Mouse (Mus musculus) neural tube, embryonic 13.5 days (tissue): Measurements from ENCODE around the gene Plekhh3. TPM values are rescaled to one million over a fixed set of nuclear protein-coding genes. Genes with fewer than 3 reads are reported as not detected.

ENCODE experiments used
- ATAC-seq: fragments of 200-750 bp; cut with Nextera tagmentation; 2 replicates; pipeline ENCODE4 v1.8.0; 2017; ENCODE audit warnings: low read depth, mild to moderate bottlenecking, moderate TSS enrichment, moderate library complexity
- H3K27ac ChIP-seq: fragments of 300-500 bp; sonication (generic); replicated peaks from 2 replicates; pipeline ENCODE4 v1.5.1; 2015; ENCODE audit warnings: moderate library complexity, mild to moderate bottlenecking, inconsistent platforms
- H3K27me3 ChIP-seq: fragments of 300-500 bp; sonication (generic); 2 replicates; pipeline ENCODE4 v1.6.1; 2015; ENCODE audit warnings: mild to moderate bottlenecking, inconsistent platforms
- H3K36me3 ChIP-seq: fragments of 300-500 bp; sonication (generic); 2 replicates; pipeline ENCODE4 v1.6.1; 2015; ENCODE audit warnings: mild to moderate bottlenecking, inconsistent platforms
- H3K4me1 ChIP-seq: fragments of 300-500 bp; sonication (generic); replicated peaks from 2 replicates; pipeline ENCODE4 v1.6.1; 2015; ENCODE audit warnings: inconsistent platforms
- H3K4me2 ChIP-seq: fragments of 300-500 bp; sonication (generic); 2 replicates; pipeline ENCODE4 v1.6.1; 2015; ENCODE audit warnings: inconsistent platforms, mild to moderate bottlenecking, moderate library complexity
- H3K4me3 ChIP-seq: fragments of 300-500 bp; sonication (generic); 2 replicates; pipeline ENCODE4 v1.5.1; 2015; ENCODE audit warnings: mild to moderate bottlenecking, inconsistent platforms
- H3K9ac ChIP-seq: fragments of 300-500 bp; sonication (generic); 2 replicates; pipeline ENCODE4 v1.6.1; 2015; ENCODE audit warnings: moderate library complexity, mild to moderate bottlenecking, inconsistent platforms
- H3K9me3 ChIP-seq: fragments of 300-500 bp; sonication (generic); 2 replicates; pipeline ENCODE4 v1.6.1; 2016; ENCODE audit warnings: inconsistent platforms
- WGBS: fragments of 180-500 bp; shearing (Covaris S2); methylation state at CpG from one replicate; pipeline ENCODE4 v1.1.7; 2015; 5-methylcytosine and 5-hydroxymethylcytosine counted together
- polyA plus RNA-seq: library from polyadenylated mRNA; unstranded; fragments of >200 nt; fragmentation: Nextera tagmentation; extraction: Ambion mirVana; gene quantifications from 2 replicates; pipeline ENCODE4 v1.2.1, GENCODE M21; 2015

Plekhh3 gene
- polyA plus RNA-seq, 1 experiment from 2014 or later = 13.0 TPM

DNA sequence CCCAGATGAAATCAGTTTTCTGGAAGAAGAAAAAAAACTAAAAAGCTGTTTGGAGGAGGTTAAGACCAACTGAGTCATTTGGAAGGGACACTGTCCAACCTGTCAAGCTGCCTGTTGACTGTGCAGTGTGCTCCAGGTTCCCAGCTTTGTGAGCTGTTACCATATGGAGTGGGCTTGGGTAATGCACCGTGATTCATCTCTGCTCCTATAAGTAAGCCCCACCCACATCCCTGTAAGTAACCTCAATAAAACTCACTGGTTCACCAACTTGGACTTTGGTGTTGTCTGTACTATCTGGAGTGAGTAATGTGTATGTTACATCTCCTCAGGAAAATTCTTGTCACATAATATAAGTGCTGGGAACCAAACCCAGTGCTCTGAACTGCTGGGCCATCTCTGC is 18.3 kb downstream of the Plekhh3 start:
- Histone ChIP-seq H3K4me2 (no peak overlapping the region), H3K4me3 (no peak overlapping the region), H3K27ac (no peak overlapping the region), H3K27me3 (peaks cover 3% of the 10 kb centered on the region), H3K9me3 (no peaks in the 10 kb centered on the region), H3K9ac (no peak overlapping the region), H3K4me1 (peaks cover 35% of the 10 kb centered on the region), H3K36me3 (no peaks in the 10 kb centered on the region)
- WGBS = 82% methylated on average over 1 of the region's 1 CpGs
- ATAC-seq = no peak

DNA sequence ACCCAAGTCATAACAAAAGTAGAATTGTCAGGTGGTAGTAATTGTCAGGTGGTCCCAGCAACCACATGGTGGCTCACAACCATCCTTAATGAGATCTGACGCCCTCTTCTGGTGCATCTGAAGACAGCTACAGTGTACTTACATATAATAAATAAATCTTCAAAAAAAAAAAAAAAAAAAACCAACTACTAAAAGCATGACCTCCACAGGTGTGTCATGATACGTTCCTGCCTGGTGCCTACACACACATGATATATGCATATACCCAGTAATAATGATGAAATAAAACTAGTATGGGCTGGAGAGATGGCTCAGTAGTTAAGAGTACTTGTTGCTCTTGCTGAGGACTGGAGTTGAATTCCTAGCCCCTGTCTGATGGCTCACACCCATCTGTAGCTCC is 20.1 kb downstream of the Plekhh3 start:
- ATAC-seq = no peak
- Histone ChIP-seq H3K36me3 (no peaks in the 10 kb centered on the region), H3K4me2 (no peak overlapping the region), H3K4me3 (no peak overlapping the region), H3K4me1 (peaks cover 36% of the 10 kb centered on the region), H3K27me3 (no peaks in the 10 kb centered on the region), H3K9me3 (no peaks in the 10 kb centered on the region), H3K9ac (no peak overlapping the region), H3K27ac (no peak overlapping the region)
- WGBS = 44% methylated on average over 2 of the region's 2 CpGs

DNA sequence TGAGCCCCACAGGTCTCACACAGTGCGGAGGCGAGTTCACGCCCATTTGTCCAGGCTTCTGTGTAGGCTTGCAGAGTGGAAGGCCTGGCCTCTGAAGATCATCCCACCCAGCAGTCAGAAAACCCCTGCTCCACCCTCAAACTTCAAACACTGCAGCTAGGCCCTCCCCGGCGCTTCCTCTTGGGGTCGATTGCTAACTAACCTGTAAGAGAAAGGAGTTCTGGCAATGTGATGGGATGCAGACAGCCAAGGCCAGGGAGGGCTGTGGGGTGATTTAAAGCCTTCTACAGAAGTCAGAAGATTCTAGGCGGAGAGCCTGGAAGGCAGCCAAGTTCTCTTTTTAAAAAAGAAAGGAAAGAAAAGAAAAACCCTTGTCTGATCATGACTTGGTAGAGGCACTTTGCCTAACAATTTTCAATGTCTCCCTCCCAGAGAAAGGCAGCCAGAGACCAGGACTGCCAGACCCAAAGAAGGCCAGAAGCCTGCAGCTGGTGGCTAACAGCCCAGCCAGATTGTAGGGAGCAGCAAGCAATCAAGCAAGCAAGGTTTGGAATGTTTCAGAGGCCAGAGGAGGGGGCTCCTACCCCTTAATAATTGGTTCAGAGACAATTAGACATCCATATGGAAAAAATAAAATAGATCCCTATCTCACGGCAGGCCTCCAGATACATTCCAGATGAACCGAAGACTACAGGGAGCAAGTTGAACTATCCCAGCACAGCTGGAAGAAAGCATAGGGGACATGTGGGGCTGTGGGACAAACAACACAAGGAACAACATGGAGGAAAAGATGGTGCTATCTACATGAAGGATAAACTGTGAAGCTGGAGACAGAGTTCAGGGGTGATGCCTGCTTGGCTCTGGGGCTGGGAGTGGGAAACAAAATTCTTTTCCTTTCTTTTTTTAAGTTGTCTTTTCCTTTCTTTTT is 21.7 kb downstream of the Plekhh3 start:
- Histone ChIP-seq H3K4me3 (no peak overlapping the region), H3K4me2 (no peak overlapping the region), H3K4me1 (peaks cover 28% of the 10 kb centered on the region), H3K9me3 (no peaks in the 10 kb centered on the region), H3K36me3 (no peaks in the 10 kb centered on the region), H3K9ac (0 out of 2 replicates have a peak overlapping the region, but pooled peaks have one; percentile 18), H3K27me3 (no peaks in the 10 kb centered on the region), H3K27ac (peak overlapping the region; percentile 70)
- 31% methylated on average over 9 of the region's 9 CpGs for WGBS
- ATAC-seq = peak; percentile 62; the same call in 1 of the 2 replicates

DNA sequence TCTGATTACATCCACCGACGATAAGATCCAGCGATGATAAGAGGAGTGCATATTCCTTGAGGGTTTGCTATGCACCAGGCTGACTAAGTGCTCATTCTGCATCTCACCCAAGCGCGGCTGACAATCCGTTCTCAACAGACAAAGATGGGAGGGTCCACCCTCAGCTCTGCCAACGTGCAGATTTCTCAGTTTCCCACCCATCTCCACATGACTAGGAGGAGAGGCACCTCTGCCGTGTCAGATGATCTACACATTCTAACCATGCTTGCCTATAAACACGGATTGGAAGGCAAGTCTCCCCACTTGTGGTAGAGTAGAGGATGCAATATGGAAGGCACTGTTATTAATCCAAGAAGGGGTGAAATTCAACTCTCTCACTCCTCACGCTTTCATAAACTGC is 22.4 kb downstream of the Plekhh3 start:
- Histone ChIP-seq H3K4me1 (peaks cover 31% of the 10 kb centered on the region), H3K27me3 (no peaks in the 10 kb centered on the region), H3K36me3 (no peaks in the 10 kb centered on the region), H3K9ac (peak overlapping the region; percentile 45; the same call in 1 of the 2 replicates), H3K4me3 (no peak overlapping the region), H3K9me3 (no peaks in the 10 kb centered on the region), H3K4me2 (no peak overlapping the region), H3K27ac (peak overlapping the region; percentile 70)
- 63% methylated on average over 10 of the region's 10 CpGs for WGBS
- no peak for ATAC-seq

DNA sequence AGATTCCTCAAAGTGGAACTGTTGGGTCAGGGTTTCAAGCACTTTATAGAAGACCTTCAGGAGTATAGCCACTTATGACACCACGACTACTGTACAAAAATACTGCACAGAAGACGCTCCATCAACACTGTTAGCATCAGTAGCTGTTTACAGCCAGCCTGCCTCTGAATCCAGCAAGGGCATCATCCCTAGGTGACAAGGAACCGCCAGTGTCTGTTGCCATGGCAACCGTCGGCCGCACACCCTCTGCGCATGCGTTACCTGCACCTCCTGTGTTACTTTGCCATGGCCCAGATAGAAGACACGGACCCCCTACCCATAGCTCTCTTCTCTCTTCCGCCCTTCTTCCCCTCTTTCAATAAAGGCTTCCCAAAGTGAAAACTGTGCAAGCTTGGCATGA is 24.8 kb downstream of the Plekhh3 start:
- H3K4me2 ChIP-seq = no peak overlapping the region

DNA sequence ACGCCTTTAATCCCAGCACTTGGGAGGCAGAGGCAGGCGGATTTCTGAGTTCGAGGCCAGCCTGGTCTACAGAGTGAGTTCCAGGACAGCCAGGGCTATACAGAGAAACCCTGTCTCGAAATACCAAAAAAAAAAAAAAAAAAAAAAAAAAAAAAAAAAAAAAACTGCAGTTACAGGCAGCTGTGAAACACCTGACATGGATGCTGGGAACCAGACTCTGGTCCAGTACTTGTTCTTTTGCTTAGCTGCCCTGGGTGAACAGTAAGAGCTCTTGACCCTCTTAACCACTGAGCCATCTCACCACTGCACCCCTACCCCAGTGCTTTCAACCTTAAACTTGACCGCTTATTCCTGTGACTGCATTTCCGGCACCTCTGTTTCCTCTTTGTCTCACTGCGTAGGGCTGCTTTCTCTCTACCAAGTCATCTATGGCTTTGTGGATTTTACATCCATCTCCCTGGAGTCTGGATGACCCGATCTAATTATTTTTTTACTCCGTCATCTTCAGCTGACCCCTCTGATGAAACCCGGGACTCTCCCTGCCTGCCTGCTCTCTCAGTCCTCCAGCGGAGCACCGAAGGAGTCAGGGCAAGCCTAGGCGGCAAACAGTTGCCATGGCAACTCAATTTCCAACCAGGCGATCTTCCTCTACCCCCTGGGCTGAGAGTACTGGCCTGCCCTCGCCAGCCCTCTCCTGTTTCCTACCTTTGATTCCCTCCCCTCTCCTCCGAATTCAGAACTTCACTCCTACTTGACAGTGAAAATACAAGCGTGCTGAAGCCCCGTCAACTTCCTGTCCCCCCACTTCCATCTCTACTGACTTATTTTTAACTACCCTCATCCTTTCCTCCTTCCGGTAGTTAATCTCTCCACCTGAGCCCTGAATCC is 27.6 kb downstream of the Plekhh3 start:
- peaks cover 27% of the 10 kb centered on the region for H3K4me1 ChIP-seq
- peak overlapping the region; percentile 54 for H3K9ac ChIP-seq
- H3K4me3 ChIP-seq = peak overlapping the region; percentile 30
- peak overlapping the region; percentile 74 for H3K27ac ChIP-seq
- 0 out of 2 replicates have a peak, but pooled peaks cover 3% of the 10 kb centered on the region for H3K27me3 ChIP-seq
- H3K9me3 ChIP-seq = no peaks in the 10 kb centered on the region
- no peaks in the 10 kb centered on the region for H3K36me3 ChIP-seq
- peak overlapping the region; percentile 56 for H3K4me2 ChIP-seq
- peak; percentile 64; the same call in 1 of the 2 replicates for ATAC-seq
- 25% methylated on average over 19 of the region's 19 CpGs for WGBS

More for the DNA sequence above, 24.8 kb downstream of the Plekhh3 start:
- no peak overlapping the region for H3K9ac ChIP-seq
- H3K4me1 ChIP-seq = peaks cover 36% of the 10 kb centered on the region
- H3K9me3 ChIP-seq = no peaks in the 10 kb centered on the region
- no peak overlapping the region for H3K4me3 ChIP-seq
- ATAC-seq = peak; percentile 52; the same call in 1 of the 2 replicates
- no peaks in the 10 kb centered on the region for H3K27me3 ChIP-seq
- WGBS = 24% methylated on average over 10 of the region's 10 CpGs
- H3K36me3 ChIP-seq = no peaks in the 10 kb centered on the region
- peak overlapping the region; percentile 67 for H3K27ac ChIP-seq

DNA sequence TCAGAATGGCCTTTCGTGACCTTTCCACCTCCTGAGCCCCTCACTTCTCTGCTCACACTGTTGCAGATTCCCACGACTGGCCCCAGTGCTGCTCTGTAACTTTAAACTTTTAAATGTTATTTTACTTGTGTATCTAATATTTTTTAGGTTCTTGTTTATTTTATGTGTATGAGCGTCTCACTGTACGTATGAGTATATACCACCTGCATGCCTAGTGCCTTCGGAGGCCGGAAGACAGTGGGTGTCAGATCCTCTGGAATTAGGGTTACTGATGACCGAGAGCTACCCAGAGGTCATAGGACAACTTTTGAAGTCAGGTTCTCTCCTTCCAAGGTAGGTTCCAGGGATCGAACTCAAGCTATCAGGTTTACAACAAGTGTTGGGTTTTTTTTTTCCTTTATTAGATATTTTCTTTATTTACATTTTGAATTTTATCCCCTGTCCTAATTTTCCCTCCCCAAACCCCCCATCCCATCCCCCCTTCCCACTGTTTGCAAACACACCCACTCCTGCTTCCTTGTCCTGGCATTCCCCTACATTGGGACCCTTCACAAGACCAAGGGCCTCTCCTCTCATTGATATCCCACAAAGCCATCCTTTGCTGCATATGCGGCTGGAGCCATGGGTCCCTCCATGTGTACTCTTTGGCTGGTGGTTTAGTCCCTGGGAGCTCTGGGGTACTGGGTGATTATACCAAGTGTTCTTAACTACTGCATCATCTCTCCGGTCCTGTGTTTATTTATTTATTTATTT is 28.8 kb downstream of the Plekhh3 start:
- H3K4me3 ChIP-seq = no peak overlapping the region
- no peak overlapping the region for H3K4me2 ChIP-seq
- no peak overlapping the region for H3K9ac ChIP-seq
- peaks cover 28% of the 10 kb centered on the region for H3K4me1 ChIP-seq
- H3K27ac ChIP-seq = no peak overlapping the region
- no peaks in the 10 kb centered on the region for H3K36me3 ChIP-seq
- WGBS = 90% methylated on average over 10 of the region's 10 CpGs
- 0 out of 2 replicates have a peak, but pooled peaks cover 3% of the 10 kb centered on the region for H3K27me3 ChIP-seq
- ATAC-seq = no peak
- no peaks in the 10 kb centered on the region for H3K9me3 ChIP-seq

DNA sequence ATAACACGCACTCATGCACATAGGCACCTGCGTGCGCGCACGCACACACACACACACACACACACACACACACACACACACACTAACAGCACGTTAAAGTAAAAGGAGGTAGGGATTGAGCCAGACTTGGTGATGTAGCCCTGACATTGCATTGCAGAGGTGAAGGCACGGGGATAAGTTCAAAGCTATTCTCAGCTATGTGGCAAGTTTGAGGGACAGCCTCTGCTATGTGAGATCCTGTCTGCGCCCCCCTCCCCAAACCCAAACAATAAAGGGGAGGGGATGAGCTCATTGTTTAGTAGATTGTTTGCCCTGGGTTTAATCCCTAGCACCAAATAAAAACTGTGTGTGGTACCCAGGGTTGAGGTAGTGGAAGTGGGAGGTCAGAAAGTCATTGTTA is 30.1 kb downstream of the Plekhh3 start:
- Histone ChIP-seq H3K4me3 (no peak overlapping the region), H3K9me3 (no peaks in the 10 kb centered on the region), H3K27me3 (0 out of 2 replicates have a peak, but pooled peaks cover 3% of the 10 kb centered on the region), H3K9ac (no peak overlapping the region), H3K4me2 (no peak overlapping the region), H3K4me1 (peaks cover 19% of the 10 kb centered on the region), H3K27ac (no peak overlapping the region), H3K36me3 (no peaks in the 10 kb centered on the region)
- no peak for ATAC-seq
- 90% methylated on average over 8 of the region's 8 CpGs for WGBS

DNA sequence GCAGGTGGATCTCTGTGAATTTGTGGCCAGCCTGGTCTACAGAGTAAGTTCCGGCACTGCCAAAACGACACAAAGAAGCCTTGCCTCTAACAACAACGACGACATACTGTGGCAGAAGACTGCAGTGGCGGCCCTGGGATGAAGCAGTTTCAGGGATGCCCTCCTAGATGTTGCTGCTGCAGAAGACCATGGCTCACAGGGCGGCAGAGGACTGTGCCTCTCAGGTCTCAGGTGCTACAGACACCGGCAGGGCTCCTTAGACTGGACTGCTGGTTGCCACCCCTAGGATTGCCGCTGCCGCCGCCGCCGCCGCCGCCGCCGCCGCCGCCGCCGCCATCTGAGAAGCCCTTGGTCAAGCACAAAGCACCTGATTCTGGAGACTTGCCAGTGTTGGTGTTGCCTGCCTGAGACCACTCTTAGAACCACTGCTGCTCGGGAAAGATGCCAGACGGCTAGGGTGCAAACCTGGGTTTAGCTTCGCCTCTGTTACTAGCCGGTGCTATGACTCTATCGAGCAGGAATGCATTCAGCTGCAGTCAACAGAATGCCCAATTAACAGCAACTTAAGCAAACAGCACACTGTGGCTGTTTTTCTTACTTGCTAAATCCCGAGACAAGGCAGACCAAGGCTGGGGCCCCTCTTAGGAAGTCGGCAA is 30.9 kb downstream of the Plekhh3 start:
- H3K4me1 ChIP-seq = peaks cover 18% of the 10 kb centered on the region
- peak overlapping the region; percentile 28 for H3K4me3 ChIP-seq
- WGBS = 46% methylated on average over 27 of the region's 27 CpGs
- H3K4me2 ChIP-seq = peak overlapping the region; percentile 53
- H3K9me3 ChIP-seq = no peaks in the 10 kb centered on the region
- no peaks in the 10 kb centered on the region for H3K36me3 ChIP-seq
- 0 out of 2 replicates have a peak, but pooled peaks cover 3% of the 10 kb centered on the region for H3K27me3 ChIP-seq
- 0 out of 2 replicates have a peak, but pooled peaks have one; percentile 13 for ATAC-seq
- peak overlapping the region; percentile 59 for H3K9ac ChIP-seq
- peak overlapping the region; percentile 34 for H3K27ac ChIP-seq

DNA sequence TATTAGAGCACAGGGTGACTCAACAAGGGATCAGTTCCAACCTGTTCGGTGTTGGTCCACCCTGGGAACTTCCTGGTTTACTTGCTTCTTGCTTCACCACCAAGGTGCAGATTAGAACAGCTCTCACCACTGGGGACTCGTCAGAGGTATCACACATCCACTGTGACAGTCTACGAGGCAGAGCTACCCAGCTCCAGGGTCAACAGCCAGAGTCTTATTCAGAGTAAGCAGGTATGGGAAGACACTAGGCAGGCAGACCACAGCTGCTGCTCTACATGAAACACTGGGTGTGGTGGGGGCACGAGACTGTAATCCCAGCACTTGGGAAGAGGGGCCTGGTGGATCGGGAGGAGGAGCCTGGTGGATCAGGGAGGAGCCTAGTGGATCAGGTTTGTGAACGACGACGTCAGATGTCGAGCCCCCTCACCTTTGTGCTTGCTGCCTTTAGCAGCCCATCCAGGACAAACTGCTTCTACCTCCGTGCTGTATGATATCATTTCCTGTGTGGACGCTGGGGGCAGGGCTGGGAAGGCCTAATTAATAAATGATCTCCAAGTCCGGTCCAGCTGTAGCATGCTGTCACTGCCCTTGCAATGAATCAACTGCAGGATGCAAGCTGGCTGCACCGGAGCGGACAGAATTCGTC is 32.5 kb downstream of the Plekhh3 start:
- H3K4me3 ChIP-seq = peak overlapping the region; percentile 7; the same call in 1 of the 2 replicates
- peaks cover 8% of the 10 kb centered on the region; the same call in 1 of the 2 replicates for H3K27me3 ChIP-seq
- no peaks in the 10 kb centered on the region for H3K36me3 ChIP-seq
- peak overlapping the region; percentile 71 for H3K27ac ChIP-seq
- H3K9me3 ChIP-seq = no peaks in the 10 kb centered on the region
- WGBS = 18% methylated on average over 15 of the region's 15 CpGs
- peak overlapping the region; percentile 42 for H3K4me2 ChIP-seq
- peaks cover 13% of the 10 kb centered on the region for H3K4me1 ChIP-seq
- 0 out of 2 replicates have a peak overlapping the region, but pooled peaks have one; percentile 17 for H3K9ac ChIP-seq
- ATAC-seq = peak; percentile 59
